Mouse (Mus musculus): Measurements from ENCODE around the gene Agr3.

The Agr3 gene

DNA sequence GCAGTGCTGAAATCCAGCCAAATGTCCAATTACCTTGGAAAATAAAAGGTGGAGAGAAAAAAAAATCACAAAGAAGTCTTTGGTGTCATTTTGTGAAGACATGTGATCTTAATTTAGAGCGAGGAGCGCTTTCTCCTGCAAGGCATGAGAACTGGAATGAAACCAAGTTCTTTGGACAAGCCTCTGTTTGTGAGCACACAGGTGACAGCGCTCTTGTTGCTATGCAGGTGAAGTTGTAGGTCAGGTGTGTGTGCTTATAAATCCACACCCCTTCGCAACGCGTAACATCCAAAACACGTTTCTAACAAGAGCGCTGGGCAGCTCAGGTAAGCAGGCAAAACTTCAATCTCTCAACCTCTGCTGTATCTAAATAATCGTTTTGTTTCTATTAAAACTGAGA is at the start of gene Agr3:
TSS of gene Agr3 (plus strand) at position 219 of the 400 bp plus-strand sequence.
- DNase-seq (ENCODE audit: low read depth, low spot score), result no peak

DNA sequence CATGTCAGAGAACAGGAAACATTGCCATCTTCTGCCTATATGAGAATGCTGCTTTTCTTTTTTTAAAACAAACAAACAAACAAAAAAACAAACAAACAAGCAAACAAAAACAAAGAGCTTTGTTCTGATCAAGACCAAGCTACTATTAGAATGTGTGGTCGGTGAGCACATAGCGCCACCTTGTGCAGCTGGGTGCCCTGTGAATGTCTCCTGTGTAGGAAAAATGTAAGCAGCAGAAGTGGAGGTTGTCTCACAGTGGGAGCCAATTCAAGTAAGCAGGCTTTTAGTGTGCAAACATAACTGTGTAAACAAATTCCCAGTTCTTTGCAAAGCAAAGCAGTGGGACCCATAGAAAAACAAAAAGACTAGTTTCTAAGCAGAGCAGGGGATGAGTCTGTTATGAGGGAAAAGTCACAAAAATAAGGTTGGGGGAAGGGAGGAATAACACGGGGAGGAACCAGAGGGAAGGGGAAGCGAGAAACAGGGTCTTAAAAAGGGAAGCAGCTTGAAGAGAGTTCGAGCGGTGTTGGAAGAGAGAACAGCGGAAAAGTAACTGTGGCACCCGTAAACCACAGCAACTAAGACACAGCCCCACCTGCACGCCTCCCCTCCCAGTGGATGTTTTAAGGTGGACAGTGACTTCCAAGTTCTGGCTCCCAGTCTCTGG is 40.4 kb upstream of the Agr3 start:
- peak; percentile 52 for DNase-seq (ENCODE audit: low read depth, low spot score)

- DNase-seq (ENCODE audit: low read depth, low spot score), result no peak
These were observed 36.0 kb upstream of the Agr3 start for GRCm38 (mm10) chr12:35889383-35889782.

GRCm38 (mm10) chr12:35890756-35891155 is 34.7 kb upstream of the Agr3 start:
- no peak for DNase-seq (ENCODE audit: low read depth, low spot score)

GRCm38 (mm10) chr12:35894304-35894900 is 31.0 kb upstream of the Agr3 start:
- peak; percentile 40 for DNase-seq (ENCODE audit: low read depth, low spot score)

DNA sequence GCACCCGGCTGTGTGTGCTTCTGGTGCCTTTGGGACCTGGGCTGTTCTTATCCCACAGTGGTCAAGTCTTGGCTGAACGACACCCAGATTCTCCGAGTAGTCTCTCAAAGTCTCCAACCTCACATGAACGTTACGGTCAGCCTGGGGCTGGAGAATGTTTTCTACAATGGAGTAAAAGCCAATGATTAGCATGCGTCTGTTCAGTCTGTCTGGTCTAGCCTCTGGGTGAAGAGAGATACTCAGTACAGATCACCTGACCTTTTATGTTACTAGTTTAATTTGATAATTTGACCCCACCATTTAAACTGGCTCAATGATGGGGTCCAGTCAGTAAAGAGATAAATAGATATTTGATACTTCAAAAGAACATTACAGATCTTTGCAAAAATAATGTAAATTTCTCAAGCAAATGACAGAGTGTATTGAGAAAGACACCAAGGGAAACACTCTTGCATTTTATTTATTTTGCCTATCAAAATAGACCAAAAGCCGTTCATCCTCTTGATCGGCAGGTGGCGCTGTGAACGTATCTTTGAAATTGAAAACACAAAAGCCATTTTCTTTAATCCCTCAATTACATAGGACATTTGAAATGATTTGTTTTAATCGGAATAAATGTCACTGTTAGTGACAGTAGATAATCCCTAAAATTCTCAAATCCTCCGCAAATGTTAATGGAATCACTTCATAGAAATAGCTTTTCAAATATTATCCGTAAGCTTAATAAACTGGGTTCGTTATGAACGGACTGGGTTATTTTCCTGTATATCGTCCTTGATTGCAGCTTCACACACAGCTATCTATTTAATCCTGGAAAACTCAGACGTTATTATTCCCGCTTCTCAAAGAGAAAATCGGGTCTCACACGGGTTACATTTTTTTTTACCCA is 29.3 kb upstream of the Agr3 start:
- DNase-seq (ENCODE audit: low read depth, low spot score), result peak; percentile 48

- DNase-seq (ENCODE audit: low read depth, low spot score), result peak; percentile 66
These were observed 28.6 kb upstream of the Agr3 start for GRCm38 (mm10) chr12:35896764-35897282.

DNA sequence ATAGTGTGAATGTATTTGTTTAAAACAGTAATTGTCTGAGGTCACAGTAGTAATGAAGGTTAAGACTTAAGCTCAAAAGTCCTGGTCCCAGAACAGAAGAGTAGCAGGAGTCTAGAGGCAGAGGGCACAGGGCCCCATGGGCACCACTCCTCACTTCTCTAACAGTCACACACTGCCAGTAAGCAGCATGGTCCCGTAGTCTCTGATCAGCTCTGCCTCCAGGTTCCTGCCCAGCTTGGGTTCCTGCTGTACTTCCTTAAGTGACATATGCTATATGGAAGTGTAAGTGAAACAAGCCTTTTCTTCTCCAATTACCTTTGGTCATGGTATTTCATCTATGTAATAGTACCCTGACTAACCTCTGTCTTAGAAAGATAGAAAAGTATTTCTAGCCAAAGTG is 14.8 kb upstream of the Agr3 start:
- no peak for DNase-seq (ENCODE audit: low read depth, low spot score)

GRCm38 (mm10) chr12:35915813-35916212 is 9.6 kb upstream of the Agr3 start:
- no peak for DNase-seq (ENCODE audit: low read depth, low spot score)

GRCm38 (mm10) chr12:35916467-35916866 is 9.0 kb upstream of the Agr3 start:
- DNase-seq (ENCODE audit: low read depth, low spot score), result no peak

DNA sequence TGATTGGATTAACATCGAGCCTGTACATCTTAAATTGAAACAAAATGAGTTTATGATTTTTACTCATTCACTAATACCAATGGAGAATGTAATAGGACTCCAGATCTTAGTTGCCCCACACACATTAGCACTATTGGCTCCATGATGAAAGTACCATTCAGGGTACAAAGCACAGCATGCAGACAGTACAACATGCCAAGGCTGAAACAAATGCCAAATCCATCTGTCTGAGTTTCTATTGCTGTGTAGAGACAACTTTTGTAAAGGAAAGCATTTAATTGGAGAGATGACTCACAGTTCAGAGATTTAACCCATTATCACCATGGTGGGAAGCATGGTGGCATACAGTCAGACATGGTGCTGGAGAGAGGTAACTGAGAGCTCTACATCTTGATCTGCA is 7.4 kb upstream of the Agr3 start:
- DNase-seq (ENCODE audit: low read depth, low spot score), result no peak

GRCm38 (mm10) chr12:35927804-35928203 is 2.4 kb downstream of the Agr3 start:
- DNase-seq (ENCODE audit: low read depth, low spot score), result no peak

- DNase-seq (ENCODE audit: low read depth, low spot score), result no peak
These were observed 7.4 kb downstream of the Agr3 start for GRCm38 (mm10) chr12:35932816-35933215.

DNA sequence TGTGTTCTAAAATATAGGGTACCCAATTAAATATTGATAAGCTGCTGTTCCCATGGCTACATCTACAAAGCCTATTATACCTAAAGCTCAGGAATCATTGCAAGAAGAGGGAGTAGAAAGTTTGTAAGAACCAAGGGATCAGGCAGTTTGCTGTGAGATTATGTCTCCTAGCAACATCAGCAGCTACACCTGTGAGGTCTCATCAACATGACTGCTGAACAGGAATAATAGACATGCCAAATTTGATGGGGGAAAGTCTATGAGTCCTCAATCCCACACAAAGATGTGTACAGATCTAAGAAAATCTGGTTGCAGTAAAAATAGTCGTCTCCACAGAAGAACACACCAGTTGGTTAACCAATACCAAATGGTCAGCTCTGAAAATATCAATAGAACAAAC is 26.3 kb downstream of the Agr3 start:
- no peak for DNase-seq (ENCODE audit: low read depth, low spot score)

DNA sequence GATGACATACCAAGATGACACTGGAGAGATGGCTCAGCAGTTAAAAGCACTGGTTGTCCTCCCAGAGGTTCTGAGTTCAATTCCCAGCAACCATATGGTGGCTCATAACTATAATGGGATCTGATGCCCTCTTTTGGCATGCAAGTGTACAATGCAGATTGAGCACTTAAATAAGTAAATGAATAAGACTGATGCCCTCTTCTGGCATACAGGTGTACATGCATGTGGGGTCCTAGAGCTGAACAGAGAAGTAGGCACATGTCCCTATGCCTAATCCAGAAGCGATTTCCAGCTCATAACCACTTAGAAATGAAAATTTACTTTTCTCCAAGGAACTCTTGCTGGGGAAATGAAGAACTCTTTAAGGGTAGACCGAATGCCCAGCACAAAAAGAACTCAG is 31.8 kb downstream of the Agr3 start:
- DNase-seq (ENCODE audit: low read depth, low spot score), result peak; percentile 31

- DNase-seq (ENCODE audit: low read depth, low spot score), result no peak
These were observed 40.8 kb downstream of the Agr3 start for GRCm38 (mm10) chr12:35966098-35966767.

GRCm38 (mm10) chr12:35966768-35967141 is 41.3 kb downstream of the Agr3 start:
- DNase-seq (ENCODE audit: low read depth, low spot score), result no peak

GRCm38 (mm10) chr12:35975898-35976297 is 50.5 kb downstream of the Agr3 start:
- DNase-seq (ENCODE audit: low read depth, low spot score), result no peak

GRCm38 (mm10) chr12:35977633-35978246 is 52.3 kb downstream of the Agr3 start:
- DNase-seq (ENCODE audit: low read depth, low spot score), result no peak

GRCm38 (mm10) chr12:35979625-35980024 is 54.2 kb downstream of the Agr3 start:
- DNase-seq (ENCODE audit: low read depth, low spot score), result no peak

DNA sequence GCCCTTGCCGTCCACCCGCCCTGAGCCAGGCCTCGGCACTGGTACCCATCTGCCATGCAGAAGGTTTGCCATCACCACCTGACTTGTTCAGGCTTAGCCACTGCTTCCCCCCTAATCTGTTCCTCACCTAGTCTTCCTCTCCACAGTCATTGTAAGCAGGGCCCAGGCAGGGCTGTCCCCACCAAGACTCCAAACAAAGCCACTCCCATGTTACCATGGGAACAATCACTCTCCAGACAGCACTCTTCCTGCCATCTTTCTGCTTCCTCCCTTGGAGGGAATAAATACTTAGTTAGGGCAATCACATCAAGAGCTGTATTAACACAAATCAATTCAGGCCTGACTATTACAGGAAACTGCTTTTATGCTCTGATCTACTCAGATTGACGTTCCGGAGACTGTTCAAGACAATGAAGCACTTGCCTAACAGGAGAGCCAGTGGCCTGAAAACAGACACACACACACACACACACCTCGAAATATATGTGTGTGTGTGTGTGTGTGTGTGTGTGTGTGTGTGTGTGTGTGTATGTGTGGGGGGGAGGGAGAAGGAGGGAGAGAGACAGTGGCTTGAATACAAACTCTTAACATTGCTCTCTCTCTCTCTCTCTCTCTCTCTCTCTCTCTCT is 56.4 kb downstream of the Agr3 start:
- DNase-seq (ENCODE audit: low read depth, low spot score), result peak; percentile 51

All from ES-CJ7 (cell line).